Mouse (Mus musculus): Measurements from ENCODE around the gene Lipi.

The Lipi gene

DNA sequence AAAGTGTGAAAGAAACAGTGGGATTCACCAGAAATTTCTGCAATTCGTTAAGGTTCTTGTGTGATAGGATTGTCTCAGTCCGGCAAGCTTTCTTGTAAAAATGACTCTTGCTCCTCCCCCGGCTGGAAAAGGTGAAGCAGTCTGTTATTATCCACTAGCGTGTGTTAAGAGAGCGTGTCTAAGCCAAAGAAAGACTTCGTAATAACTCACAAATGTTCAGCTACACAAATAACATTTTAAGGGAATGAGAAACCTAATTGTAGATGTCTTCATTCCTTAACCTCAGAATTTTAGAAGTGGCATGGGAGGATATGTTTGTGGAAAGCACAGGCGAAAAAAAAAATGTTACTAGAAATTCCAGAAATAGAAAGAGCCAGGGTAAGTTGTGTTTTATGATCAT, at the start of gene Lipi:
TSS of gene Lipi (minus strand) at position 101 of the 400 bp plus-strand sequence.
- DNase-seq, result no peak

DNA sequence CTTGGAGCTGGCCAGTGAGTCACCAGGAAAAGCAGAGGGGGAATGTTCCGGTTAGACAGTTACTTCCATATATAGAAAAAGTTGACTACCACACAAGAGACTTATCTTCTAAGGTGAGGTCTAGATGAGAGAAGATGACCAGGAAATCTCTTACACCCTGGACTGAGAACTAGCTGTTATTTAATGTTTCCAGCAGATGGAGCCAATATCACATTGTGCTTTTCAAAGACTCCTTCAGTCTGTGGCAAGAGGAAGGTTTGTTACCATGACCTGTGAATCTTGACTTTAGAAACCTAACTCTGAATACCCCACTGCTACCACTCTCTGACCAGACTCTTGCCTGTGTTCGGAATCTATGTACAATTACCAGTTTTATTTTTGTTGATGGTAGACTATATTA, 42.0 kb upstream of the Lipi start:
- peak in 1 of 2 experiments; percentile 12 for DNase-seq

DNA sequence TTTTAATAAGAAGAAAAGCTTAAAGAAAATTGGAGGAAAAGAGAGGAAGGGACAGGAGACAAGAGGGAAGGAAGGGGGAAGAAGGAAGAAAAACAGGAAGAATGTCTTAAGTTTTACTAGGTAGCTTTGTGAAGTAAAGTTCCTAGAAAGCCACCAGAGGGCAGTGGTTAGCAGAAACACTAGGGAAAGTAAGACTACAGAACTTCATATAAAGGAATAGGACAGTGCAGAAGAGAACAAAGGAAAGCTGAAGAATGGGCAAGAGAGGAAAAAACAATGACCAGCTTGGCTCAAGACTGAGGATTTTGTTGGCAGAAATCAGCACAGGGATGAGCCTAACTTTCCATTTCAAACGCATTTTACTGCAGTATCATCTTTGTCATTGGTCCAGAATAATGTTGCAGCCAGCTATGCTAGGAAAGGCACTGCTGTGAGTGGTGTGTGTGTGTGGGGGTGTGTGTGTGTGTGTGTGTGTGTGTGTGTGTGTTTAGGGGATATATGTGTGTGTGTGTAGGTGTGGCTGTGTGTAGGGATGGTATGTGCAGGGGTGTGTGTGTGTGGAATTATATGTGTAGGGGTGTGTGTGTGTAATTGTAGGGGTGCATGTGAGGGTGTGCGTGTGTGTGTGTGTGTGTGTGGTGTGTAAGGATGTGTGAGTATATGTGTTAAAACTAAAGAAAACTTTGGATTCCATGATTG, 31.9 kb upstream of the Lipi start:
- peak; percentile 5 to 10 for DNase-seq

DNA sequence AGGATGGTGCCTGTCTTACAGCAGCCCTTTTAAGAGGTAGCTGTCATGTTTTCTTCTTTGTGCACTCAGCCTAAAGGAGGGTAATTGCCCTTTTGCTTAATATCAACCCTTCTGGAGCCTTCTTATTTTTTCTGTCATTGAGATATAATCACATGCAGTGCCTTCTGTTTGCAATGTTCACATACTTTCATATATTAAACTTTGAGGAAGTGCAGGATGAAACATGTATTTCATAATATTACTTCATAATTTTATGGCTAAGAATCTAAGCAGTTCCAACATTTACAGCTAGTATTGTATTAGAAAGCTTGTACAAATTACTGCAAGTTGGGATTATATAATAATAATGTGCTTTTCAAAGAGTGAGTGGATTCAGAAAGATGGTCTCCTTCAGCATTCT, 26.7 kb upstream of the Lipi start:
- no peak for DNase-seq

DNA sequence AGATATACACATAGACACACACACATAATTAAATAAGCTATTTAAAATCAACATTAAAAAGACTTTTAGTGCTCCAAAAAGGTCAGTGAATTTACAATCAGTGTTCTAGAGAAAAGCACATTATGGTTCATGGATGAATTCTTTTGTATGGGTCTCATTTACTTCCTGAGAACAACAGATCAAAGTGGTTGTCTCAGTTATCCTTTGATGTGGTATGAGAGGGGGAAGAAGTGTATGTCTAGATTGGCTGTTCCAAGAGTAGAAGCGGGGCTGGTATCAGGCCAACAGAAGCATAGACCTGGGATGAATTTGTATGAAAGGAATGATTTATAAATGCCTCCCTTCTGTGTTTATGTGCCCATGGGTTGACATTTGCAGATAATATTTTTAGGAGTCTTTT, 20.6 kb upstream of the Lipi start:
- DNase-seq, result no peak

DNA sequence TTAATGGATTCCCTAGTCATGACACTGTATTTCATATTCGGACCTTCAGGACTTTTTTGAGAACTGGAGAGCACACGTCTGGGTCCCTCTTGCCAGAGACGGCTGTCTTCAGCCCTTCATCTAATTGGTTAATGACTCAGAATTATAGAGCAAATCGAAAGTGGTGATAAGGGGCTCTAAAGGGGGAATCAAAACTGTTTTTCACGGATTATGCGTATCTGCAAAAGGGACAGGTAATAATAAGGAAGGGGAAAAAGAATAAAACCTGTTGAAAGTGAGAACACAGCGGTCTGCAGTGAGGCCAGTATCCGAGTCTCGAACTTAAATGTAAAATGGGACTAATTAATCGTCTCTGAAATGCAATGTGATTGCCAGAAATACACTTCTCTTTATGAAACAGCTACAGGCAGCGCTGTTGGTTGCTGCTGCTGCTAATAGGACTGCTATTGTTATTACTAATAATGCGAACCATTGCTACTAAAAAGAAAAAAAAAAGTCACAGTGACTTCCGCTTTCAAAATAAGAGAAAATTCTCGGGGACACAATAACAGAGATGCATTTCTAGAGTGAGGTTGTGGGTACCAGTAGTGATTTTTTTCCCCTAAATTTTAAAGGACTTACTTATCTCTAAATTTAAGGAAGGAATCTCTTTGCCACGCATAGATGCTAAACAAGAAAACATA, 7.8 kb upstream of the Lipi start:
- DNase-seq, result no peak

DNA sequence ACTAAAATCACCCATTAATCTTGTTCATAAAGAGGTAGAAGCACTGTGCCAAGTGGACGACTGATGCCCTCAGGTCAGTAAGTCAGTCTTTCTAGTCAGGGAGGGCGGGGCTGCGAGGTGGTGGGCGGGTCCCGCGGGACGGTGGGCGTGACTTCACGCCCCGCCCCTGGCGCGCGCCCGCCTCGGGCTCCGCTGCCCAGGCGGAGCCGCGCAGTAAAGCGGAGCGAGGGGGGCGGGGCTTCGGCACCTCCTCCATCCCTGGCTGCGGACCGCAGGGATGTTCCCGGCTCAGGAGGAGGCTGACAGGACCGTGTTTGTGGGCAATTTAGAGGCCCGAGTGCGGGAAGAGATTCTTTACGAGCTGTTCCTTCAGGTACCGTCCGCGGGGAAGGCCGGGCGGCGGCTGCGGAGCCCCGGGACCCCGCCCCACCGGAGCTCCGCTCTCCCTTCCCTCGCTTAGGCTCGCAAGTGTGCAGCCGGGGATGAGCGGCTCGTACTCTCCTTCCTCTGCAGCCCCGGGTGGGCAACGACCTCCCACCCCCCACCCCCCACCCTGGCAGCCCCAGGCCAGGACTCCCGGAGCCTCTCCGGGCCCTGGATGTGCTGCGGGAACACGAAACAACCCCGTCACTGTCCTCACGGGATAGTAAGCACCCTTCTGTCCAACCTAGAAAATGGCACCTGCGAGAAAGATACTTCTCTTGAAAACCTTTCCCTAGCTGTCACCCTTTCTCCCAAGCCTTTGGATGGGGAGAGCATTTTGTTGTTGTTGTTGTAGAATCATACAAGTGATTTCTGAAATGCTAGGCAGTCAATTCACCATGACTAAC, 7.0 kb upstream of the Lipi start, which contains the start of gene Rbm11:
TSS of gene Rbm11 (plus strand) at position 174 of the 830 bp plus-strand sequence.
- peak; percentile 71 to 82 for DNase-seq

DNA sequence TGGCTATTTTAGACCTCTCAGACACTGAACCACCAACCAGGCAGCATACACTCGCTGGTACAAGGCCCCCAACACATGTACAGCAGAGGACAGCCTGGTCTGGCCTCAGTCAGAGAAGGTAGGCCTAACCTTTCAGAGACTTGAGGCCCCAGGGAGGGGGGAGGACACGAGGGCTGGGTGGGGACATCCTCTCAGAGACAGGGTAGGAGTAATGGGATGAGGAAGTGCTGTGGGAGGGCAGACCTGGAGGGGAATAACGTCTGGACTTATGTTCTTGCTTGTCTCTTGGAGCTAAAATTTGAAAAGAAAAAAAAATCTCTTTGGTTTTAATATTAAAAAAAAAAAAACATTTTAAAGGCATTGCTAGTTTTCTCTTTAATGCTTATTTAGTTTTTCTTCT, 605 bp upstream of the Lipi start:
- no peak for DNase-seq

DNA sequence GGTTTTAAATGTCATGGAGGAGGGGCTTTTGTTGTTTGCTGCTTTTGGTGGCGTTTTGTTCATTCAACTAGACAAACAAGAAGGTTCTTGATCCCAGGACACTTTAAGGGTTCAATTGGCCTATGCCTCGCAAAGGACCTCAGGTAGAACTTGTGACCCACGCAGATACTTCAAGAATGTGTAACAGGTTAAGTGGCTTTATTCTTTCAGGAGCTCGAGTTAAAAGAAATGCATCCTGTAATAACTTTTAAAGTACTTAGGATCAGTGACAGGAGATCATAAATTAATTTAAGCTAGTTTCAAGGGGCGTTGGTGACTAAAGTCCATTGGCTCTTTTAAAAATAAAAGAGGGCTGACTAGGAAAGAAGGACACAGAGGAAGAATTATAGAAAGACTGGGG, 3.6 kb downstream of the Lipi start:
- no peak for DNase-seq

DNA sequence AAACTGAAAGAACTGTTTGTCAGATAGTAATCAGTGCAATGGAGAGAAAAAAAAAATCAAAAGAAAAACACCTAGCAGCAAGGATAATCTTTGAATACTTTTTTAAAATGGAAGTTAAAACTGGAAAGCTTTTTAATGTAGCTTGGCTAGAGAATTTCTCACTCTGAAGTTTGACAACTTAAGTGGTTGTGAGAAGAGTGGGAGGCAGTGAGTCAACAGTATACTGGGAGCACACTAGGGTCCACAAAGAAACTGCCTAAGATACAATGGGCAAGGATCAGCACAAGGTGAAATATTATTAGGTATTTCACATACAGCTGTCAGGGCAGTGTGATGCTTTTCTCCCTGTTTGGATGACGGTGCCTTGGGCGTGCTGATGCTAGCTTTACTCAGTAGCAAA, 23.0 kb downstream of the Lipi start:
- no peak for DNase-seq

DNA sequence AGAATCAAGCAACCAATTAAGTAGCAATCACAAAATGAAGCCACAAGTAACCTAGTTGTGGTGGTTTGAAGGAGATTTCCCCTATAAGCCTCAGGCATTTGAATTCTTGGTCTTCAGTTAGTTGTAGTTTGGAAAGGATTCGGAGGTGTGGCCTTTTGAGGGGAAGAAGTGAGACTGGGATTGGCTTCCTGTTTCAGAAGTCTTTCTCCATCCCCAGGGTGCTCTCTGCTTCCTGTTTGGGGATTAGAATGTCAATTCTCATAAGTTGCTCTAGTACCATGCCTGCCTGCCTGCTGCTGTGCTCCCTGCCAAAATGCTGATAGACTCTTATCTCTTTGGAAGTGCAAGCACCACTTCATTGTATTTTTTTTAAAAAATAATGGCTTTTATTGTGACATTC, 40.6 kb downstream of the Lipi start:
- DNase-seq, result no peak

DNA sequence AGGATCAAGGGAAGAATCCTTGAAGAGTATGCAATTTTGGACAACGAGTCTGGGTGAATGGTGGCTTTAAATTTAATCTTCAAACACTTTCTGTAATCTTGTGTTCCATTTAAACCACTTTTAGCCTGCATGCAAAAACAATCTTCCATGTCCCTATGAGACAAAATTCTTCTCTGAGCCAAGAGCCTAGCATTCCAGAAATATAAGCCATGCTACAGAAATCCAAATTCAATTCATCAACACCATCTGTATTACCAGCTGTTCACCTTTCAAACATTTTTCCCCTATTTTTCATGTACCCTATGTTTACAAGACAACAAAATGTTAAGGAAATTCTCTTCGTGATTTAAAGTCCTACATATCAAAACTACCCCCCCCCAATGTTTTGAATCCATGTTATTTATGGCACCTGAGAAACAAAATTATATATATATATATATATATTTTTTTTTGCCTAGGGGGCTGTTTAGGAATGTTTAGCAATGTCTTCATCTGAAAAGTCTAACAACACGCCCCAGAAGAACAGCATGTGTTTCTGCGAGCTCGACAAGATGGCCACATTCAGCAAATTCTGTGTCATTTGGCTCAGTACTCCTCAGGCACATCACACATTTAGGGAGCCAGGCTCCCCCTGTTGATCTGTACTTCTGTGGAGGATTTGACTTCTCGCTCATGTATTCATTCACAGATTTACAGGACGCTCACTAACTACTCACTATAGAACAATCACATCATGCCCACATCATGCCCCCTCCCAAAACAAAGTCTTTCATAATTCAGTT, 47.9 kb downstream of the Lipi start:
- no peak for DNase-seq

DNA sequence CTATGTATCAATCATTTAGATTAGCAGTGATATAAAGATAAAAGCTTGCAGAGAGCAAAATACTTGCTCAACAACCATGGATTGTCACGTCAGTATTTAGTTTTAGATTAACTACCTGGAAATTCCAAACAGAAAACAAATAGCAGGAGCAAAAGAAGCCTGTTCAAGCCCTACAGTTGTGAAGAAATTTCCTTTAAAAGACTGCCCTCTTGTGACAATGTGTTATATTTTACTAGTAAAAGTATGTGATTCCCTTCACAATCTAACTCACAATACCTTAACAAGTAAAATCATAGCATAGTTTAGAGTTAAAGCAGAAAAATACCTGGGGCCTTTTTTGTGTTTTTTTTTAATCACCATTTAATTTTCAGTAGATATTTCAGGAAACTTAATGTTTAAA, 54.2 kb downstream of the Lipi start:
- DNase-seq, result no peak

DNA sequence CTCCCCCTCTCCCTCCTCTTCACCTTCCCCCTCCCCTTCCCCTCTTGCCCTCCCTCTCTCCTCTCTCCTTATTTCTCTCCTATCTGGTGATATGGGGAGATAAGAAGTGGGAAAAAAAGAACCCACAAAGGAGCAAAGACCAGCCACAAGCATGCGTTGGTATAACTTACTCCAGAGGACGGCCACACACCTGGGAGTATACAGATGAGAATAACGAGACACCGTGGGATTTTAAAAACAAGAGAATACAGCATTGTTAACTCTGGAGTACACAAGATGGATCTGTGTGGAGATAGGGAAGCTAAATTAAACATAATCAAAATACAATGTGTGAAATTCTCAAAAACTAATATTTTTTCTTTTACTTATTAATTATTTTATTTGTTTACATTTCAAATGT, 89.3 kb downstream of the Lipi start:
- DNase-seq, result no peak

Data from kidney, adult 8-10 months (tissue).